Mouse (Mus musculus) heart, embryonic 15.5 days (tissue): ENCODE results near the gene Nod2. TPM values are rescaled to one million over a fixed set of nuclear protein-coding genes. Genes with fewer than 3 reads are reported as not detected.

Source experiments
- ATAC-seq: fragments of 200-750 bp; cut with Nextera tagmentation; replicated peaks from 2 replicates; pipeline ENCODE4 v1.8.0; 2017; ENCODE audit warnings: low read depth, moderate TSS enrichment; ENCODE audit not compliant: insufficient number of reproducible peaks, insufficient read depth, low FRiP score
- H3K27ac ChIP-seq: fragments of 300-500 bp; sonication (generic); 2 replicates; pipeline ENCODE4 v1.5.1; 2015; ENCODE audit warnings: mild to moderate bottlenecking, inconsistent platforms
- H3K27me3 ChIP-seq: fragments of 300-500 bp; sonication (generic); 2 replicates; pipeline ENCODE4 v1.6.1; 2015; ENCODE audit warnings: inconsistent platforms
- H3K36me3 ChIP-seq: fragments of 300-500 bp; sonication (generic); 2 replicates; pipeline ENCODE4 v1.6.1; 2015; ENCODE audit warnings: mild to moderate bottlenecking, inconsistent platforms
- H3K4me1 ChIP-seq: fragments of 300-500 bp; sonication (generic); replicated peaks from 2 replicates; pipeline ENCODE4 v1.6.1; 2015; ENCODE audit warnings: inconsistent platforms
- H3K4me2 ChIP-seq: fragments of 300-500 bp; sonication (generic); 2 replicates; pipeline ENCODE4 v1.6.1; 2015; ENCODE audit warnings: inconsistent platforms, mild to moderate bottlenecking, moderate library complexity
- H3K4me3 ChIP-seq: fragments of 300-500 bp; sonication (generic); 2 replicates; pipeline ENCODE4 v1.5.1; 2015; ENCODE audit warnings: mild to moderate bottlenecking, inconsistent platforms
- H3K9ac ChIP-seq: fragments of 300-500 bp; sonication (generic); 2 replicates; pipeline ENCODE4 v1.6.1; 2015; ENCODE audit warnings: mild to moderate bottlenecking, inconsistent platforms
- H3K9me3 ChIP-seq: fragments of 300-500 bp; sonication (generic); replicated peaks from 2 replicates; pipeline ENCODE4 v1.6.1; 2016; ENCODE audit warnings: inconsistent platforms
- WGBS: fragments of 180-500 bp; shearing (Covaris S2); methylation state at CpG from one replicate; pipeline ENCODE4 v1.1.7; 2015; ENCODE audit warnings: mixed read lengths; 5-methylcytosine and 5-hydroxymethylcytosine counted together
- polyA plus RNA-seq: library from polyadenylated mRNA; unstranded; fragments of >200 nt; fragmentation: Nextera tagmentation; extraction: Ambion mirVana; gene quantifications from 2 replicates; pipeline ENCODE4 v1.2.1, GENCODE M21; 2015

Nod2 gene
- polyA plus RNA-seq, 1 experiment from 2014 or later = 0.06 TPM

GRCm38 (mm10) chr8:88681046-88681445 is 33.9 kb downstream of the Nod2 start:
- Histone ChIP-seq H3K4me3 (no peak overlapping the region), H3K4me2 (no peak overlapping the region), H3K9me3 (no peaks in the 10 kb centered on the region), H3K9ac (no peak overlapping the region), H3K36me3 (no peaks in the 10 kb centered on the region), H3K27ac (no peak overlapping the region), H3K27me3 (no peaks in the 10 kb centered on the region), H3K4me1 (no peaks in the 10 kb centered on the region; the same call in 1 of the 2 replicates)
- 82% methylated on average over 8 of the region's 8 CpGs for WGBS
- no peak for ATAC-seq

GRCm38 (mm10) chr8:88683656-88684289 is 36.7 kb downstream of the Nod2 start:
- Histone ChIP-seq H3K4me3 (no peak overlapping the region), H3K4me1 (peaks cover 4% of the 10 kb centered on the region; the same call in 1 of the 2 replicates), H3K4me2 (no peak overlapping the region), H3K27ac (no peak overlapping the region), H3K9ac (no peak overlapping the region), H3K9me3 (no peaks in the 10 kb centered on the region), H3K27me3 (no peaks in the 10 kb centered on the region), H3K36me3 (no peaks in the 10 kb centered on the region)
- WGBS = 75% methylated on average over 7 of the region's 7 CpGs
- no peak for ATAC-seq

- H3K9ac ChIP-seq = no peak overlapping the region
- no peak overlapping the region for H3K4me2 ChIP-seq
- 47% methylated on average over 9 of the region's 9 CpGs for WGBS
- no peaks in the 10 kb centered on the region for H3K27me3 ChIP-seq
- H3K36me3 ChIP-seq = no peaks in the 10 kb centered on the region
- no peak overlapping the region for H3K27ac ChIP-seq
- H3K4me1 ChIP-seq = peaks cover 4% of the 10 kb centered on the region; the same call in 1 of the 2 replicates
- ATAC-seq = 0 out of 2 replicates have a peak, but pooled peaks have one; percentile 27
- no peaks in the 10 kb centered on the region for H3K9me3 ChIP-seq
- H3K4me3 ChIP-seq = no peak overlapping the region
Measured at GRCm38 (mm10) chr8:88686226-88686905, 39.3 kb downstream of the Nod2 start.

GRCm38 (mm10) chr8:88686906-88687235 is 39.8 kb downstream of the Nod2 start:
- no peak overlapping the region for H3K4me2 ChIP-seq
- H3K9me3 ChIP-seq = no peaks in the 10 kb centered on the region
- 76% methylated on average over 8 of the region's 8 CpGs for whole genome bisulfite sequencing
- no peak overlapping the region for H3K4me3 ChIP-seq
- no peak for ATAC-seq
- no peaks in the 10 kb centered on the region for H3K36me3 ChIP-seq
- H3K27ac ChIP-seq = no peak overlapping the region
- H3K27me3 ChIP-seq = no peaks in the 10 kb centered on the region
- no peak overlapping the region for H3K9ac ChIP-seq
- H3K4me1 ChIP-seq = peaks cover 4% of the 10 kb centered on the region; the same call in 1 of the 2 replicates

GRCm38 (mm10) chr8:88689151-88689550 is 42.0 kb downstream of the Nod2 start:
- WGBS = 68% methylated on average over 6 of the region's 6 CpGs
- H3K9me3 ChIP-seq = no peaks in the 10 kb centered on the region
- ATAC-seq = no peak
- H3K4me3 ChIP-seq = no peak overlapping the region
- H3K9ac ChIP-seq = no peak overlapping the region
- no peak overlapping the region for H3K27ac ChIP-seq
- H3K36me3 ChIP-seq = no peaks in the 10 kb centered on the region
- H3K4me2 ChIP-seq = no peak overlapping the region
- H3K27me3 ChIP-seq = no peaks in the 10 kb centered on the region
- 0 out of 2 replicates have a peak, but pooled peaks cover 4% of the 10 kb centered on the region for H3K4me1 ChIP-seq

- H3K27me3 ChIP-seq = no peaks in the 10 kb centered on the region
- no peaks in the 10 kb centered on the region for H3K36me3 ChIP-seq
- no peak overlapping the region for H3K9ac ChIP-seq
- no peak overlapping the region for H3K27ac ChIP-seq
- no peak overlapping the region for H3K4me3 ChIP-seq
- whole genome bisulfite sequencing = 76% methylated on average over 6 of the region's 6 CpGs
- no peaks in the 10 kb centered on the region for H3K9me3 ChIP-seq
- ATAC-seq = no peak
- 0 out of 2 replicates have a peak, but pooled peaks cover 4% of the 10 kb centered on the region for H3K4me1 ChIP-seq
- H3K4me2 ChIP-seq = no peak overlapping the region
Measured at GRCm38 (mm10) chr8:88689891-88690290, 42.8 kb downstream of the Nod2 start.

- ATAC-seq = no peak
- Histone ChIP-seq H3K4me3 (no peak overlapping the region), H3K36me3 (no peaks in the 10 kb centered on the region), H3K27me3 (no peaks in the 10 kb centered on the region), H3K9me3 (no peaks in the 10 kb centered on the region), H3K4me2 (no peak overlapping the region), H3K27ac (no peak overlapping the region), H3K4me1 (peaks cover 5% of the 10 kb centered on the region), H3K9ac (no peak overlapping the region)
- 39% methylated on average over 4 of the region's 4 CpGs for WGBS
Measured at GRCm38 (mm10) chr8:88691342-88691948, 44.3 kb downstream of the Nod2 start.

GRCm38 (mm10) chr8:88691961-88692360 is 44.8 kb downstream of the Nod2 start:
- no peak overlapping the region for H3K9ac ChIP-seq
- no peaks in the 10 kb centered on the region for H3K9me3 ChIP-seq
- no peak for ATAC-seq
- H3K27ac ChIP-seq = no peak overlapping the region
- H3K4me2 ChIP-seq = no peak overlapping the region
- H3K36me3 ChIP-seq = no peaks in the 10 kb centered on the region
- 30% methylated on average over 7 of the region's 7 CpGs for WGBS
- H3K4me1 ChIP-seq = peaks cover 3% of the 10 kb centered on the region
- H3K27me3 ChIP-seq = no peaks in the 10 kb centered on the region
- H3K4me3 ChIP-seq = no peak overlapping the region

- ATAC-seq = no peak
- no peak overlapping the region for H3K27ac ChIP-seq
- H3K27me3 ChIP-seq = no peaks in the 10 kb centered on the region
- H3K4me2 ChIP-seq = no peak overlapping the region
- no peaks in the 10 kb centered on the region for H3K36me3 ChIP-seq
- no peaks in the 10 kb centered on the region for H3K9me3 ChIP-seq
- H3K4me3 ChIP-seq = no peak overlapping the region
- 79% methylated on average over 6 of the region's 6 CpGs for WGBS
- H3K4me1 ChIP-seq = peaks cover 7% of the 10 kb centered on the region
- H3K9ac ChIP-seq = no peak overlapping the region
Measured at GRCm38 (mm10) chr8:88692866-88693265, 45.8 kb downstream of the Nod2 start.

- H3K9me3 ChIP-seq = no peaks in the 10 kb centered on the region
- no peak overlapping the region for H3K27ac ChIP-seq
- peaks cover 9% of the 10 kb centered on the region for H3K4me1 ChIP-seq
- no peaks in the 10 kb centered on the region for H3K36me3 ChIP-seq
- no peaks in the 10 kb centered on the region for H3K27me3 ChIP-seq
- H3K4me3 ChIP-seq = no peak overlapping the region
- 75% methylated on average over 4 of the region's 4 CpGs for WGBS
- no peak overlapping the region for H3K4me2 ChIP-seq
- no peak overlapping the region for H3K9ac ChIP-seq
- no peak for ATAC-seq
Measured at GRCm38 (mm10) chr8:88693376-88693775, 46.3 kb downstream of the Nod2 start.

- Histone ChIP-seq H3K4me3 (no peak overlapping the region), H3K27ac (no peak overlapping the region), H3K36me3 (no peaks in the 10 kb centered on the region), H3K4me2 (no peak overlapping the region), H3K9ac (no peak overlapping the region), H3K9me3 (no peaks in the 10 kb centered on the region), H3K27me3 (no peaks in the 10 kb centered on the region), H3K4me1 (peaks cover 9% of the 10 kb centered on the region)
- 60% methylated on average over 7 of the region's 7 CpGs for WGBS
- ATAC-seq = no peak
Measured at GRCm38 (mm10) chr8:88694291-88694690, 47.2 kb downstream of the Nod2 start.
